Mouse (Mus musculus) intestine, embryonic 16.5 days (tissue): ENCODE measurements around the gene Arhgap15. TPM values are rescaled to one million over a fixed set of nuclear protein-coding genes. Genes with fewer than 3 reads are reported as not detected.

ENCODE experiments used
- ATAC-seq: fragments of 200-750 bp; cut with Nextera tagmentation; 2 replicates; pipeline ENCODE4 v1.8.0; 2017; ENCODE audit warnings: moderate TSS enrichment, moderate library complexity
- H3K27ac ChIP-seq: fragments of 300-500 bp; sonication (generic); 2 replicates; pipeline ENCODE4 v1.5.1; 2014; ENCODE audit warnings: mild to moderate bottlenecking, low read length
- H3K27me3 ChIP-seq: fragments of 300-500 bp; sonication (generic); replicated peaks from 2 replicates; pipeline ENCODE4 v1.6.1; 2014; ENCODE audit warnings: low read length, control low read depth, mixed read lengths; ENCODE audit not compliant: control insufficient read depth, insufficient read depth
- H3K36me3 ChIP-seq: fragments of 300-500 bp; sonication (generic); 2 replicates; pipeline ENCODE4 v1.6.1; 2014; ENCODE audit warnings: low read length, control low read depth; ENCODE audit not compliant: control insufficient read depth, insufficient read depth
- H3K4me1 ChIP-seq: fragments of 300-500 bp; sonication (generic); 2 replicates; pipeline ENCODE4 v1.6.1; 2014; ENCODE audit warnings: low read length, control low read depth, mixed read lengths; ENCODE audit not compliant: control insufficient read depth, insufficient read depth
- H3K4me2 ChIP-seq: fragments of 300-500 bp; sonication (generic); 2 replicates; pipeline ENCODE4 v1.6.1; 2014; ENCODE audit warnings: low read depth, low read length, control low read depth
- H3K4me3 ChIP-seq: fragments of 300-500 bp; sonication (generic); 2 replicates; pipeline ENCODE4 v1.5.1; 2014; ENCODE audit warnings: mild to moderate bottlenecking, low read length
- H3K9ac ChIP-seq: fragments of 300-500 bp; sonication (generic); 2 replicates; pipeline ENCODE4 v1.6.1; 2014; ENCODE audit warnings: low read depth, low read length
- H3K9me3 ChIP-seq: fragments of 300-500 bp; sonication (generic); 2 replicates; pipeline ENCODE4 v1.6.1; 2016; ENCODE audit warnings: low read length, control low read depth; ENCODE audit not compliant: control insufficient read depth
- WGBS: fragments of 180-500 bp; shearing (Covaris S2); extraction: QIAGEN DNeasy Blood & Tissue Kit; methylation state at CpG from one replicate; pipeline ENCODE4 v1.1.7; 2014; 5-methylcytosine and 5-hydroxymethylcytosine counted together
- polyA plus RNA-seq: library from polyadenylated mRNA; unstranded; fragments of >200 nt; fragmentation: Nextera tagmentation; extraction: Ambion mirVana; gene quantifications from 2 replicates; pipeline ENCODE4 v1.2.1, GENCODE M21; 2015

Gene Arhgap15
- polyA plus RNA-seq, 1 experiment from 2014 or later, result 1.2 TPM

GRCm38 (mm10) chr2:43959189-43959588 is 210.6 kb downstream of the Arhgap15 start:
- no peaks in the 10 kb centered on the region for H3K4me1 ChIP-seq
- no peak for ATAC-seq
- no peak overlapping the region for H3K9ac ChIP-seq
- no peaks in the 10 kb centered on the region for H3K36me3 ChIP-seq
- H3K27me3 ChIP-seq, result no peaks in the 10 kb centered on the region
- no peak overlapping the region for H3K4me3 ChIP-seq
- H3K9me3 ChIP-seq, result no peaks in the 10 kb centered on the region
- no peak overlapping the region for H3K4me2 ChIP-seq
- no peak overlapping the region for H3K27ac ChIP-seq

GRCm38 (mm10) chr2:43962466-43962865 is 213.8 kb downstream of the Arhgap15 start:
- Histone ChIP-seq H3K4me1 (no peaks in the 10 kb centered on the region), H3K9ac (no peak overlapping the region), H3K9me3 (no peaks in the 10 kb centered on the region), H3K36me3 (no peaks in the 10 kb centered on the region), H3K4me3 (no peak overlapping the region), H3K27me3 (no peaks in the 10 kb centered on the region), H3K4me2 (no peak overlapping the region), H3K27ac (no peak overlapping the region)
- no peak for ATAC-seq
- 54% methylated on average over 5 of the region's 5 CpGs for WGBS

DNA sequence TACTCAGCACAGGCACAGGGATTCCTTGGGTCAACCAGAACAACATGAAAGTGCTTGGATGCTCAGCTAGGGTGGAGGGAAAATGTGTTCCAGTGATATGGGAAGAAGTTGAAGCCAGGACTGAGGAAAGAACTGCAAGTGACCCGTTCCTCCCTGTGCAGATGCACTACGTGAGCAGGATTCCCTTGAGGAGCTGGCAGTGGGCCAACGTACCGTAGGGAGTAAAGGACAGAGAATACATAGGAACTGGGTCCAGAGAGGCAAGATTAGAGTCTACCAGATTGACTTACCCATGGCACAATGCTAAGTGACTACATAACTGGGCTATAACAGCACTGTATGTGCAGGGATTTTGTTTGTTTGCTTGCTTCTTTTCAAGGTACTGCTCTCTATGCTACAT is 220.0 kb downstream of the Arhgap15 start:
- no peak for ATAC-seq
- 50% methylated on average over 4 of the region's 4 CpGs for WGBS

DNA sequence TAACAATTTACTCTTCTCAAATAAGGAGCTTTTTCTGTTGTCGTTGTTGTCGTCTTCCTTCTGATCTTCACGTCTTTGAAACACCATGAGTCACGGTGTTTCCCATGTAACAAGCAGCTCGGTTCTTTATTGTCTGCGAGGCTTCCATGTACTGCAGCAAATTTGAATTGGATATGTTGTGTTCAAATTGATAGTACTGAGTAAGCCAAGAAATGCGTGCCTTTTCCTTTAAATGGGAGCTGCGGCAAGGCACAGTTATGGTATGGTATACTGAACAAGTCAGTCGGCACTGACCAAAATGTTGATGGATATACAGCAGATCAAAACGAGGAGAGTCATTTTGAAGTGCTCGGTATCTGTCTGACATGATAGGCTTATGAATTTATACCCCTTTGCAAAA is 229.1 kb downstream of the Arhgap15 start:
- Histone ChIP-seq H3K4me3 (no peak overlapping the region), H3K27ac (no peak overlapping the region), H3K4me1 (no peaks in the 10 kb centered on the region), H3K9ac (no peak overlapping the region), H3K9me3 (no peaks in the 10 kb centered on the region), H3K36me3 (no peaks in the 10 kb centered on the region), H3K27me3 (no peaks in the 10 kb centered on the region), H3K4me2 (no peak overlapping the region)
- ATAC-seq, result no peak
- 84% methylated on average over 11 of the region's 11 CpGs for WGBS

More for the DNA sequence above, 220.0 kb downstream of the Arhgap15 start:
- no peaks in the 10 kb centered on the region for H3K9me3 ChIP-seq
- H3K36me3 ChIP-seq, result no peaks in the 10 kb centered on the region
- H3K4me3 ChIP-seq, result no peak overlapping the region
- no peak overlapping the region for H3K27ac ChIP-seq
- no peaks in the 10 kb centered on the region for H3K4me1 ChIP-seq
- no peaks in the 10 kb centered on the region for H3K27me3 ChIP-seq
- H3K4me2 ChIP-seq, result no peak overlapping the region
- no peak overlapping the region for H3K9ac ChIP-seq

DNA sequence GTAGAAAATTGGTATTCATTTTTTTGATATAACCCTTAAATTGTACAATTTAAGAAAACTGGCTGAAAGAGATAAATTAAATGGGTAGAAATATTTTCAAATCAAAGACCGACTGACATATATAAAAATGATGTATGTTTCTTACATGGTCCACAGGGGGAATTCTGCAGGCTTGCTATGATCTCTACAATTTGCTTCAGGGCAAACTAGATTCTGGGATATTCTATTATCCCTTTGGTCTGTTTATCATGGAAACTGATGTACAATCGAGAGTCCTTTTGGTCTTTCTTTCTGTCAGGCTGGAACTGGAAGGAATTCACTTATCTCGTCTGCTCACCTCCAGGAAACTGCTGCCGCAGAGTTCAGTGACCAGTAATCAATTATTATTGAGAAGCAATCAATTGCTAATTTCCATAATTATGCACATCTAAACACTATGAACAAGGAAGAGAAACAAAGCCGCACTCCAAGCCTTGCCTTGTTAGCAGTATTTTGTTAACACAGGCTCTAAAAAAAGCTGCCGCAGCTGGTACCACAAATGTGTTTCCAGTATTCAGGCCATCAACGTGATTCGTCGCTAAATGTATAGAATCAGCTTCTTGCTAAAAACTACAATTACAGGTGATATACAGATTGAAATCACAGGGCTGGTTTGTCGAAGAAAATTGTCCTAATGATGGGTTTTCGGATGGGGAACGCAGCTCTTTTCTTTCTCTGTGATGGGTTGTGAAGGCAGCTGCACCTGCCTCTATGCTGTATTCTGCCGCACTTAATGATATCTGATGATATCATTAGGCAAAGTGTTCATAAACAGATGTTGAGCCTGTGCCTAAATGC is 229.8 kb downstream of the Arhgap15 start:
- Histone ChIP-seq H3K27me3 (no peaks in the 10 kb centered on the region), H3K4me3 (no peak overlapping the region), H3K4me1 (no peaks in the 10 kb centered on the region), H3K9me3 (no peaks in the 10 kb centered on the region), H3K27ac (no peak overlapping the region), H3K36me3 (no peaks in the 10 kb centered on the region), H3K4me2 (no peak overlapping the region), H3K9ac (no peak overlapping the region)
- no peak for ATAC-seq
- 76% methylated on average over 13 of the region's 13 CpGs for WGBS

DNA sequence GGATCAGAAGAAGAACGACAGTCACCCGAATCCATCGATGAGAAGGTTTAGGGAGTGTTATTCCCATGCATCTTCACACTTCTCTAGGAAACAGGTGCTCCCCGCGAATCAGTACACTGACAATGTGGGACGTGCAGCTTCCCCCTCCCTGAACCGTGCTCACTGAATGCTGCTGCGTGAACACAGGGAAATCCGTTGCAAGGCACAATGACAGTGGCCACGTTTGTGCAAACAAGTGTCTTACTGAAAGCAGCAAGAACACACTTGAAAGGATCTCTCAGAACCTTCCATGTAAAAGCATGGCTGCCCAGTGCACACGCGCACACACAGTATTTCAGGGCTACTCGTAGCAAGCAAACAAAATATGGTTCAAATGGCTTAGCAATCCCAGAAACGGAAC is 237.4 kb downstream of the Arhgap15 start:
- ATAC-seq, result no peak
- 79% methylated on average over 14 of the region's 14 CpGs for WGBS

GRCm38 (mm10) chr2:43987919-43988318 is 239.3 kb downstream of the Arhgap15 start:
- Histone ChIP-seq H3K4me1 (no peaks in the 10 kb centered on the region), H3K9me3 (no peaks in the 10 kb centered on the region), H3K9ac (no peak overlapping the region), H3K4me2 (no peak overlapping the region), H3K27ac (no peak overlapping the region), H3K4me3 (no peak overlapping the region), H3K36me3 (no peaks in the 10 kb centered on the region), H3K27me3 (no peaks in the 10 kb centered on the region)
- 73% methylated on average over 3 of the region's 3 CpGs for WGBS
- ATAC-seq, result no peak

More for the DNA sequence above, 237.4 kb downstream of the Arhgap15 start:
- no peak overlapping the region for H3K4me3 ChIP-seq
- H3K27ac ChIP-seq, result no peak overlapping the region
- H3K4me1 ChIP-seq, result no peaks in the 10 kb centered on the region
- no peaks in the 10 kb centered on the region for H3K27me3 ChIP-seq
- no peak overlapping the region for H3K4me2 ChIP-seq
- H3K9ac ChIP-seq, result no peak overlapping the region
- no peaks in the 10 kb centered on the region for H3K9me3 ChIP-seq
- H3K36me3 ChIP-seq, result no peaks in the 10 kb centered on the region

GRCm38 (mm10) chr2:43989850-43990249 is 241.2 kb downstream of the Arhgap15 start:
- H3K4me3 ChIP-seq, result no peak overlapping the region
- no peaks in the 10 kb centered on the region for H3K4me1 ChIP-seq
- H3K4me2 ChIP-seq, result no peak overlapping the region
- ATAC-seq, result no peak
- WGBS, result 72% methylated on average over 5 of the region's 5 CpGs
- H3K27ac ChIP-seq, result no peak overlapping the region
- H3K27me3 ChIP-seq, result no peaks in the 10 kb centered on the region
- no peaks in the 10 kb centered on the region for H3K9me3 ChIP-seq
- no peak overlapping the region for H3K9ac ChIP-seq
- H3K36me3 ChIP-seq, result no peaks in the 10 kb centered on the region

- H3K4me1 ChIP-seq, result no peaks in the 10 kb centered on the region
- WGBS, result 85% methylated on average over 7 of the region's 7 CpGs
- ATAC-seq, result no peak
These were observed 243.9 kb downstream of the Arhgap15 start for GRCm38 (mm10) chr2:43992510-43992909.

GRCm38 (mm10) chr2:44002454-44002853 is 253.8 kb downstream of the Arhgap15 start:
- no peak for ATAC-seq
- no peak overlapping the region for H3K27ac ChIP-seq
- H3K36me3 ChIP-seq, result no peaks in the 10 kb centered on the region
- H3K27me3 ChIP-seq, result no peaks in the 10 kb centered on the region
- H3K9ac ChIP-seq, result no peak overlapping the region
- no peak overlapping the region for H3K4me2 ChIP-seq
- no peak overlapping the region for H3K4me3 ChIP-seq
- WGBS, result 76% methylated on average over 1 of the region's 1 CpGs
- no peaks in the 10 kb centered on the region for H3K4me1 ChIP-seq
- no peaks in the 10 kb centered on the region for H3K9me3 ChIP-seq

More at GRCm38 (mm10) chr2:43992510-43992909, 243.9 kb downstream of the Arhgap15 start:
- no peaks in the 10 kb centered on the region for H3K9me3 ChIP-seq
- no peaks in the 10 kb centered on the region for H3K36me3 ChIP-seq
- no peaks in the 10 kb centered on the region for H3K27me3 ChIP-seq
- H3K4me3 ChIP-seq, result no peak overlapping the region
- H3K4me2 ChIP-seq, result no peak overlapping the region
- H3K27ac ChIP-seq, result no peak overlapping the region
- H3K9ac ChIP-seq, result no peak overlapping the region
